In the genomic region with DNA sequence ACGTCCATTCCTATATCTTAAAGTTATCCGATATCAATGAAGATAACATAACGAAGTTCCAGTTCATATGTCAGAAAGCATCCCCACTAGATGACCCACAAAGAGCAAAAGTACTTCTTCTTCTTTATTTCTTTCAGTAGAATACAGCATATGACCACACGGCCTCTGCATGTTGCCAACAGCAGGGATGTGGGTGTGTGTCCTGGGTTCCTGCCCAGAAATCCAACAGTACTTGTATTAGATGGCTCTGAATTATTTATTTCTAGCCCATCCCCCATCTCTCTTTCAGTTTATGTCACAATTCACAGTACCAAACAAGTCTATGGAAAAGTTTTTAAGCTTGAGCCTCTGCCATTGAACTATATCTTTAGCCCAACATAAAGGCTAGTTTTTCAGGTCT, we compare ENCODE assay signal across 17 mouse cellular contexts. TPM values are rescaled to one million over a fixed set of nuclear protein-coding genes. Genes with fewer than 3 reads are reported as not detected.
A peak's percentile ranks its signal among the peaks of the same experiment; 100 is the strongest.
DNase-seq lines count a peak whose midpoint lies in the region; ATAC-seq and TF ChIP-seq lines count a peak whose summit lies in the region.
"Had no signal": no experiment of that assay in that cellular context is flagged by ENCODE, and none has a peak within 500 bp of the region (broad histone marks: within the 10 kb centered on the region; RNA-seq: fewer than 3 reads in every experiment).

No protein-coding gene starts in this region.

- H3K4me2 ChIP-seq in forebrain, postnatal 0 days (ENCODE audit: low read depth): no peak overlapping the region
- no peak overlapping the region for H3K4me2 ChIP-seq in forebrain, embryonic 12.5 days
- no peak overlapping the region for H3K4me2 ChIP-seq in lung, postnatal 0 days (replicated peaks; ENCODE audit: low read depth, low read length)
- H3K4me2 ChIP-seq: limb, embryonic 12.5 days; liver, embryonic 15.5 days; neural tube, embryonic 12.5 days had no signal

- no peaks in the 10 kb centered on the region for H3K9me3 ChIP-seq in forebrain, postnatal 0 days (ENCODE audit: low read length)
- no peaks in the 10 kb centered on the region for H3K9me3 ChIP-seq in forebrain, embryonic 12.5 days
- no peaks in the 10 kb centered on the region for H3K9me3 ChIP-seq in lung, postnatal 0 days (ENCODE audit: low read length)
- H3K9me3 ChIP-seq: heart, embryonic 10.5 days; limb, embryonic 12.5 days; liver, embryonic 15.5 days; neural tube, embryonic 12.5 days had no signal

- no peaks in the 10 kb centered on the region for H3K27me3 ChIP-seq in forebrain, postnatal 0 days (ENCODE audit: insufficient read depth, low read length)
- no peaks in the 10 kb centered on the region for H3K27me3 ChIP-seq in forebrain, embryonic 12.5 days
- no peaks in the 10 kb centered on the region for H3K27me3 ChIP-seq in lung, postnatal 0 days (replicated peaks; ENCODE audit: insufficient read depth, low read length)
- H3K27me3 ChIP-seq: limb, embryonic 12.5 days; liver, embryonic 15.5 days; neural tube, embryonic 12.5 days had no signal

- H3K36me3 ChIP-seq in forebrain, postnatal 0 days (ENCODE audit: insufficient read depth): no peaks in the 10 kb centered on the region
- no peaks in the 10 kb centered on the region for H3K36me3 ChIP-seq in forebrain, embryonic 12.5 days (replicated peaks)
- H3K36me3 ChIP-seq in lung, postnatal 0 days (ENCODE audit: insufficient read depth, low read length): no peaks in the 10 kb centered on the region
- H3K36me3 ChIP-seq: heart, embryonic 10.5 days; limb, embryonic 12.5 days; liver, embryonic 15.5 days; neural tube, embryonic 12.5 days had no signal

- no peaks in the 10 kb centered on the region for H3K4me1 ChIP-seq in forebrain, postnatal 0 days (ENCODE audit: insufficient read depth)
- H3K4me1 ChIP-seq in forebrain, embryonic 12.5 days: peaks cover 4% of the 10 kb centered on the region; the same call in 1 of the 2 replicates
- H3K4me1 ChIP-seq in lung, postnatal 0 days (ENCODE audit: insufficient read depth, low read depth, low read length): no peaks in the 10 kb centered on the region
- H3K4me1 ChIP-seq: heart, embryonic 10.5 days; limb, embryonic 12.5 days; liver, embryonic 15.5 days; neural tube, embryonic 12.5 days had no signal

- 68% methylated on average over 4 of the region's 4 CpGs for WGBS in forebrain, postnatal 0 days
- WGBS in forebrain, embryonic 12.5 days: 88% methylated on average over 4 of the region's 4 CpGs
- WGBS in lung, postnatal 0 days: 70% methylated on average over 4 of the region's 4 CpGs

- DNase-seq in forebrain, postnatal 0 days: peak; percentile 13
- DNase-seq in lung, postnatal 0 days (ENCODE audit: low spot score): peak; percentile 7
- no peak for DNase-seq in lung, adult 18-20 months
- peak; percentile 29 for DNase-seq in NIH3T3 (ENCODE audit: low read depth)
- DNase-seq in layer of hippocampus, adult 9-10 months (ENCODE audit: low spot score): peak; percentile 40
- no peak for DNase-seq in urinary bladder, postnatal 25 days (ENCODE audit: low spot score)
- no peak for DNase-seq in kidney, adult 11 months
- DNase-seq: cerebellum, adult 8-10 months; embryo, embryonic 11 days; gastrocnemius, postnatal 14 days had no signal

- no peak overlapping the region for H3K9ac ChIP-seq in forebrain, postnatal 0 days
- no peak overlapping the region for H3K9ac ChIP-seq in forebrain, embryonic 12.5 days
- H3K9ac ChIP-seq in lung, postnatal 0 days (replicated peaks; ENCODE audit: low read depth): no peak overlapping the region
- H3K9ac ChIP-seq: limb, embryonic 12.5 days; liver, embryonic 15.5 days; neural tube, embryonic 12.5 days had no signal

- TF ChIP-seq EP300 in lung, postnatal 0 days (IDR thresholded peaks at IDR 0.05): no peak

- no peak for TF ChIP-seq CTCF in forebrain, postnatal 0 days (IDR thresholded peaks at IDR 0.05; ENCODE audit: low read depth)
- no peak for TF ChIP-seq CTCF in lung, postnatal 0 days (IDR thresholded peaks at IDR 0.05)

- H3K4me3 ChIP-seq in forebrain, postnatal 0 days (ENCODE audit: low read depth, low read length): no peak overlapping the region
- H3K4me3 ChIP-seq in forebrain, embryonic 12.5 days (replicated peaks): no peak overlapping the region
- no peak overlapping the region for H3K4me3 ChIP-seq in lung, postnatal 0 days (ENCODE audit: low read depth, low read length)
- H3K4me3 ChIP-seq: heart, embryonic 10.5 days; limb, embryonic 12.5 days; liver, embryonic 15.5 days; neural tube, embryonic 12.5 days had no signal

- no peak overlapping the region for H3K27ac ChIP-seq in forebrain, postnatal 0 days (ENCODE audit: low read depth, low read length)
- no peak overlapping the region for H3K27ac ChIP-seq in forebrain, embryonic 12.5 days
- H3K27ac ChIP-seq in lung, postnatal 0 days (ENCODE audit: low read length): no peak overlapping the region
- H3K27ac ChIP-seq: heart, embryonic 10.5 days; limb, embryonic 12.5 days; liver, embryonic 15.5 days; neural tube, embryonic 12.5 days had no signal

- no peak for ATAC-seq in forebrain, postnatal 0 days
- ATAC-seq in forebrain, embryonic 12.5 days (ENCODE audit: low FRiP score): no peak
- ATAC-seq in lung, postnatal 0 days: no peak
- ATAC-seq: forebrain, embryonic 16.5 days; inflammation-experienced regulatory T-cells, adult 6 months had no signal

RNA-seq across cellular contexts. Expression of a gene that starts 43.1 kb away (rescaled TPM):
- total RNA-seq in forebrain, postnatal 0 days (2014; rRNA removed): 41.2 and 64.4 TPM in 2 replicates
- polyA plus RNA-seq in forebrain, postnatal 0 days (2015; fragmentation: Nextera tagmentation; extraction: Ambion mirVana): 11.6 and 15.8 TPM in 2 replicates
- polyA plus RNA-seq in forebrain, embryonic 12.5 days (2016; fragmentation: Nextera tagmentation; extraction: Ambion mirVana): 29.4 and 30.7 TPM in 2 replicates
- polyA plus RNA-seq in lung, postnatal 0 days (2015; fragmentation: Nextera tagmentation; extraction: Ambion mirVana): 42.0 and 52.6 TPM in 2 replicates
- polyA plus RNA-seq: inflammation-experienced regulatory T-cells, adult 6 months had no signal

Comparison
In these comparisons a context has a peak if more than half of its experiments do, and no peak if none do; other contexts are left out.
1. DNase-seq: peak in forebrain, postnatal 0 days (single experiment), lung, postnatal 0 days (single experiment), NIH3T3 (single experiment) and layer of hippocampus, adult 9-10 months (single experiment); none in lung, adult 18-20 months (0 of 2), urinary bladder, postnatal 25 days (single experiment) and kidney, adult 11 months (single experiment).